Mouse (Mus musculus) natural killer cell, adult 2 months (primary cell): Measurements from ENCODE around the gene Rab43.
A peak's percentile ranks its signal among the peaks of the same experiment; 100 is the strongest.

Experiments
- DNase-seq, 2 experiments: peaks; one replicate each; pipeline ENCODE4 v3.0.0; 2022; ENCODE audit warnings: low spot score in 2 of 2

The Rab43 gene

GRCm38 (mm10) chr6:87811675-87812338 lies at the start of gene Rab43:
Rab43 (minus strand) TSS chr6:87812164.
- peak; percentile 79 to 85 for DNase-seq

DNA sequence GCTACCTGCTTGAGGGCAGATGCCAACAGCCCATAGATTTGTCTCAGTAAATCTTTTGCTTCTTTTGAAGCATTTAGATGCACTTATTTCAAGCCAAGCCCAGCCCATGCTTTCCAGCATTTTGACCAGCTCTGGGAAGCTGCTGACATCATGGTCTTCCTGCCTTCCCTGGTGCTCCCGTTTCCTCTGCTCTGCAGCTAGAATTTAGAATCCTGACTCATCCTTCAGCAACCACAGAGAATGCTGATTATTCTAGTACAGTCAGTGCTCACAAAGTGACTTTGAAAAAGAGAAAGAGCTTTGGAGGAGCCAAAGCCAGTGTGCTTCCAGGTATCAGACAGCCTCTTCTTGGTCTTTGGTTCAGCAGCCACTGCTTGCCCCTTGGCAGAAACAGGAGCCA lies 45.1 kb upstream of the Rab43 start:
- DNase-seq = no peak

- DNase-seq = no peak
These were observed 41.5 kb upstream of the Rab43 start for GRCm38 (mm10) chr6:87853446-87853845.

DNA sequence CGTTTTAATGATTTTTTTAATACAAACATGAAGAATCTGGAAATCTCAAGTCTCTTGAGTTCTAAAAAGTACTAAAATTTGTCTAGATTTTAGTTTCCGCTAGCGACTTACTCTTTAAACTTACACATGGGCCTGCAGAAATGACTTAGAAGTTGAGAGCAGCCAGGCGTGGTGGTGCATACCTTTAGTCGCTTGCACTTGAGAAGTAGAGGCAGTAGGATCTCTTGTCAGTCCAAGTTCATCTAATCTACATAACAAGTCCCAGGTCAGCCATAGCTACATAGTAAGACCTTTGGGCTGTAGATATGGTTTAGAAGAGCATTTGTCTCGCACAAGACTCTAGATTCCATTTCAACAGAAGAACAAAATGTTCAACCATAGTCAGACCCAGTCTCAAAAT lies 39.9 kb upstream of the Rab43 start:
- DNase-seq = no peak

DNA sequence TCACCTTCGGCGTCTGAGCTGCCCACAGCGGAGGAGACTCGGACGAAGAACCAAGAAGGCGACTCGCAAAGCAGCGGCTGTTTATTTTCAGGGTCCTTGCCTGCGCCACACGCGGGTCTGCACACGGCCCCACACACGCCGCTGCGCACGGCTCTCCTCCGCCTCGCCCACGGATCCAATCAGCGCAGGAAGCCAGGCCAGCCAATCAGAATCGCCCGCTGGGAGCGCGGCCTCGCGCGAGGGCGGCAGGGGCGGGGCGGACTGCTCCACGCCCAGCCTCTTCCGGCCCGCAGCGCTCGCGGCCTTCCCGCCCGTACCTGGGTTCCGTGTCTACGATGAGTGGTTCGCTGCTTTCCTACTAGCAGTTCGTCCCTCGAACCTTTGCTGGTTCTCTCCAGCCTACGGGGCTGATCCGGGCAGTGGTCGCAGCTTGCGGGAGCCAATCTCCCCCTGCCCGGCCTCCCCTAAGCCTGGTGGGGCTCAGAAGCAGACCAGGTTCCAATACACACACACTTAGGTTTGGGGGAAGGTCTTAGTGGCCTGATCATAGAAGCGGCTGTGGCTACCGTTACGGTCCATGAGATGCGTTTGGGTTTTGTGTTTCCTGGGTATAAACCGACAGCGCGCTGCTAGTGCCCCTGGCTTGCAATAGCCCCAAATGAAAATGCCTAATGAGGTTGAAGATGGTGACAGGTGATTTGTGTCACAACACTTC lies 39.1 kb upstream of the Rab43 start, which contains the start of gene Cnbp:
Cnbp (minus strand) TSS at position 207 of the 715 bp plus-strand sequence.
- DNase-seq = peak; percentile 92 to 96

GRCm38 (mm10) chr6:87850155-87850899 lies 38.4 kb upstream of the Rab43 start:
- peak in 1 of 2 experiments; percentile 27 for DNase-seq

DNA sequence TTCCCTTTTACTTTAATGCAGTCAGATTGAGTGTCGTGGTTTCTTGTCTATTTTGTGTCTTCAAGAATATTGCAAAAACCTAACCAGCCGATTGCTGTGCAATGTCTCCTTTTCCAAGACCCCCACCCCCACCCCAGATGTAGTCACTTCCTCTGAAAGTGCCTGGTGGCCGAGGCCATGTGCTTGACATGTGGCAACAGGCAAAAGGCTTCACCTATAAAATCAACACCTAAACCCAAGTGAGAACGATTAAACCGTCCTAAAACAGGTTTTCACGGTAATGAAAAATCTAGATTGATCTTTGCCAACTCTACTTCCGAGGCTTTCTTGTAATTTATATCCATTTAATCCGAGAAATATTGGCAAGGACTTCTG lies 37.8 kb upstream of the Rab43 start:
- peak in 1 of 2 experiments; percentile 17 for DNase-seq

GRCm38 (mm10) chr6:87846813-87847212 lies 34.8 kb upstream of the Rab43 start:
- DNase-seq = no peak

DNA sequence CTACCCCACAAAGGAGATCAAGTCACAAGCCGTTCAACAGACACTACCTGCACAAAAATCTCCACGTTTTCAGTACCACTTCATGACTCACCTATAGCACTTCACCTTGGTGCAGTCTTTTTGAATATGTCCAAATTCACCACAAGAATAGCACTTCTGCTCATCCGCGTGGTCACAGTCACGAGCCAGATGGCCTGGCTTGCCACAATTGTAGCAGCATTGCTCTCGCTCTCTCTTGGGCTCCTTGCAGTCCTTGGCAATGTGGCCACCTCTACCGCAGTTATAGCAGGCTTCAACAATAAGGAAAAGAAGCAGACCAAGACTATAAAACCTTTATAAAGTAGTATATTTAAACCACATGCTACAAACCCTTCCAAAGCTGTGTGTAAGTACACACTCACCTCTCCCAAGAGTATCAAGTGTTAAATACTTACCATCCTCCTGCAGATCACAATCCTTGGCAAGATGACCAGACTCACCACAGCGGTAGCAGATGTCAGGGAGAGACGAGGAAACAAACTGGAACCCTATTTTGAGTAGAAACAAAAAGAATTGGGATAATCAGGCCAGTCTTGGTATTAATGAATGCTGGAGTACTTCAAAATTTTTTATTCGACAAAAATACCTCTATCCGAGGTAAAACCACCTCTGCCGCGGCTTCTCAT lies 33.2 kb upstream of the Rab43 start:
- DNase-seq = no peak

- DNase-seq = peak; percentile 13 to 18
These were observed 30.3 kb upstream of the Rab43 start for GRCm38 (mm10) chr6:87842254-87842653.

DNA sequence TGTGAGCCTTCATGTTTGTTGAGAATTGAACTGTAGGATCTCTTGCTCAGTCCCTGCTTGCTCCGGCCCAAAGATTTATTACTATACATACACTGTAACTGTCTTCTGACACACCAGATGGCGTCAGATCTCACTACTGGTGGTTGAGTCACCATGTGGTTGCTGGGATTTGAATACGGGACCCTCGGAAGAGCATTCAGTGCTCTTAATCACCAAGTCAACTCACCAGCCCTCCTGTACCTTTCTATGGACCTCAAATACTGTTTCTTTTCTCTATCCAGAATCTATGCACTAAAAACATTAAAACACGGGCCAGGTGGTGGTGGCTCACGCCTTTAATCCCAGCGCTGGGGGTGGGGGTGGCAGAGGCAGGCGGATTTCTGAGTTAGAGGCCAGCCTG lies 29.7 kb upstream of the Rab43 start:
- DNase-seq = no peak

GRCm38 (mm10) chr6:87839797-87840341 lies 27.9 kb upstream of the Rab43 start:
- DNase-seq = no peak

DNA sequence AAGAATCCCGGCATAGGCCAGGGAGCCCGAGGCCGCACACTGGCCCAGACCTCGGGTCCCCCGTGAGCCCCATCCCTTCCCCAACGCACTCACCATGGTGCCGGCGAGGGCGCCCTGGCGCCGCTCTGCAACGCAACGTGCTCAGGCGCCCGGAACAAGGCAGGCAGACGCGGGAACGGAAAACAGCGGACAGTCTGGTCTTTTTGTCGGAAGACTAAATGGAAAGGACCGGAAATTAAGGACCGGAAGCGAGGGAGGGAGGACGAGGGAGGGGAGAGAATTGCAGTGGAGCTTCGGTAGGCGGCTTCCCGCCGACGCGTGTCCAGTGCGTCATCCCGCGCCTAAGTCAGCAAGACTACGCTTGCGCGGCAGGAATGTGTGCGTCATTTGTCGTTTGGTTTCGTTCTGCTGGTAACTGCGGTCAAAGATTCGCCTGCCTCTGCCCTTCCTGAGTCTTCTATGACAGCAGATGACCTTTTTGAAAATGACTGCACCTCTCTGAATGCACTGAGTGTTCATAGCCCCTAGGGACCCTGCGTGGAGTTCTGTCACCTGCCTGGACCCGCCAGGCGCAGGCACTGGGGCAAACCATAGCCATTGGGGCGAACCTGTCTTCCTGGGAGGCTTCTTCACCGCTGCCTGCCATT lies 26.7 kb upstream of the Rab43 start, which contains the start of gene Isy1:
Isy1 (minus strand) TSS at position 248 of the 647 bp plus-strand sequence.
- peak; percentile 98 to 99 for DNase-seq

GRCm38 (mm10) chr6:87835695-87836094 lies 23.7 kb upstream of the Rab43 start, which contains the start of gene Gm45140:
Gm45140 (minus strand) TSS chr6:87835795.
- no peak for DNase-seq

DNA sequence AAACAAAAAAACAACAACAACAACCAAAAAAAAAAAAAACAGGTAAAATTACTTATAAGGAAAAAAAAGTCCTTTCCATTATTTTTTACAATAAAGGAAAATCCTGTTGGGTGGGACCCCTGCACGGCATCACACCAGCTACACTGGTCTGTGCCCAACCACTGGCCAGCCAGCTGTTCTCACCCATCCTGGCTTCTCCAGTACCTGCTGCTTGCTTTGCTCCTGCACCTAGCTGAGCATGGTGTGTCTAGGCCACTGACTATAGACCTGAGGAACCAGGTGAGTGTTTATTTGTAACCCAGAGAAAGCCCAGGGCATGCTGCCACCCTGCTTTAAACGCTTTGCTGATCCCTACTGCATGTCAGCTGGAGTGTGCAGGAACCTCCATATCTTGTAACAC lies 8.4 kb upstream of the Rab43 start:
- no peak for DNase-seq

GRCm38 (mm10) chr6:87814486-87814885 lies 2.5 kb upstream of the Rab43 start:
- no peak for DNase-seq

- DNase-seq = no peak
These were observed 692 bp upstream of the Rab43 start for GRCm38 (mm10) chr6:87812656-87813055.

- DNase-seq = peak; percentile 63 to 65
These were observed 973 bp downstream of the Rab43 start for GRCm38 (mm10) chr6:87810713-87811669.

GRCm38 (mm10) chr6:87810311-87810710 lies 1.7 kb downstream of the Rab43 start:
- peak in 1 of 2 experiments; percentile 17 for DNase-seq

GRCm38 (mm10) chr6:87809651-87810161 lies 2.3 kb downstream of the Rab43 start:
- DNase-seq = no peak
